In the genomic region with DNA sequence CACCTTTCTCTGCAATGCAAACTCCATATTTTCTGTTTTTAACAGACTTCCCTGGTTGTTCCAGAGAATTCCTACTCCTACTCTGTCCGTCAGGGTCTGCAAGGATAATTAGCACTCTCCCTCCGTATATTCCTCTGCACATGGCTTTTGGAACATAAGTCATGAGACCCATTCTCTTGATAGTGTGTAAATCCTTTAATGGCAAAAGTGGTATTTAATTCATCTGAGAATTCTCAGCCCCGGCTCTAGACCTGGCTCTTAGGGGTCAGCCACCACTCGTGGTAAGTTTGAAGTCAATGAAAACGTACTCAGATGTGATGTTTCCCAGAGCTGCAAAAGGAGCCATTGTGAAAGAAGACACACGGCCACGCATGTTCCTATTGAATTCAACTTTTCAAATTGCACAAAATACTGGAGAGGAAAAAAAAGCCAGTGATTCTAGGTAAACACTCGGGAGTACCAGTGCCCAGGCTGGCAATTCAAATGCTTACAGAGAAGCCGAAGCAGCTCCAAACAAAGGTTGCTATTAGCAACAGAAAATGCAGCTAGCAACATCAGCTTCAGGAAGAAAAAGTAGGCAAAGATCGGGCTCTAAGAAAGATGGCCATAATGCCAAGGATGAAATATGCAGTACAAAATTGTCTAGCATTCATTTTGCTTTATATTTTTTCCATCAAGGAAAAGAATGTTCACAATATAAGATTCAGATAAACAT, we compare ENCODE assay signal across 10 mouse cellular contexts.
DNase-seq lines count a peak whose midpoint lies in the region; ATAC-seq and TF ChIP-seq lines count a peak whose summit lies in the region.
"Had no signal": no experiment of that assay in that cellular context is flagged by ENCODE, and none has a peak within 500 bp of the region (broad histone marks: within the 10 kb centered on the region; RNA-seq: fewer than 3 reads in every experiment).

No protein-coding gene starts in this region.

- no peaks in the 10 kb centered on the region for H3K9me3 ChIP-seq in megakaryocyte, embryonic 14.5 days
- no peaks in the 10 kb centered on the region for H3K9me3 ChIP-seq in forebrain, embryonic 12.5 days
- no peaks in the 10 kb centered on the region for H3K9me3 ChIP-seq in stomach, postnatal 0 days (ENCODE audit: control insufficient read depth, low read length)

- peak overlapping the region; percentile 69 for H3K4me3 ChIP-seq in megakaryocyte, embryonic 14.5 days (replicated peaks)
- no peak overlapping the region for H3K4me3 ChIP-seq in forebrain, embryonic 12.5 days (replicated peaks)
- no peak overlapping the region for H3K4me3 ChIP-seq in stomach, postnatal 0 days (ENCODE audit: low read depth, low read length)

- no peak for DNase-seq in stomach, postnatal 0 days (ENCODE audit: low spot score)
- no peak for DNase-seq in left cerebral cortex, adult 9 months (ENCODE audit: low spot score in 2 of 2)
- no peak for DNase-seq in testis, postnatal 14 days (ENCODE audit: low spot score)
- DNase-seq: cerebellum, postnatal 36 days; layer of hippocampus, postnatal 36 days; lung, adult 2 months had no signal

- TF ChIP-seq CTCF in stomach, postnatal 0 days (IDR thresholded peaks at IDR 0.05; ENCODE audit: low read depth) = no peak

- no peaks in the 10 kb centered on the region for H3K36me3 ChIP-seq in megakaryocyte, embryonic 14.5 days (replicated peaks; ENCODE audit: low read length)
- no peaks in the 10 kb centered on the region for H3K36me3 ChIP-seq in forebrain, embryonic 12.5 days (replicated peaks)
- H3K36me3 ChIP-seq in stomach, postnatal 0 days (ENCODE audit: control insufficient read depth, insufficient read depth, low read length) = no peaks in the 10 kb centered on the region

- peak overlapping the region; percentile 37 for H3K4me2 ChIP-seq in forebrain, embryonic 12.5 days
- H3K4me2 ChIP-seq in stomach, postnatal 0 days (replicated peaks; ENCODE audit: low read depth) = 0 out of 2 replicates have a peak overlapping the region, but pooled peaks have one; percentile 4

- H3K4me1 ChIP-seq in megakaryocyte, embryonic 14.5 days = peaks cover 51% of the 10 kb centered on the region
- peaks cover 11% of the 10 kb centered on the region for H3K4me1 ChIP-seq in forebrain, embryonic 12.5 days
- no peaks in the 10 kb centered on the region for H3K4me1 ChIP-seq in stomach, postnatal 0 days (replicated peaks; ENCODE audit: control insufficient read depth, insufficient read depth)

- H3K27me3 ChIP-seq in megakaryocyte, embryonic 14.5 days (replicated peaks) = no peaks in the 10 kb centered on the region
- H3K27me3 ChIP-seq in forebrain, embryonic 12.5 days = no peaks in the 10 kb centered on the region
- no peaks in the 10 kb centered on the region for H3K27me3 ChIP-seq in stomach, postnatal 0 days (ENCODE audit: control insufficient read depth, insufficient read depth, low read length)

- no peak for ATAC-seq in megakaryocyte, adult 5-6 weeks (ENCODE audit: poor library complexity, severe bottlenecking)
- ATAC-seq in forebrain, embryonic 12.5 days (ENCODE audit: low FRiP score) = peak; percentile 82
- ATAC-seq in inflammation-experienced regulatory T-cells, adult 6 months = peak; percentile 35
- no peak for ATAC-seq in stomach, postnatal 0 days (ENCODE audit: low FRiP score, low TSS enrichment)

- H3K9ac ChIP-seq in forebrain, embryonic 12.5 days = peak overlapping the region; percentile 40; the same call in 1 of the 2 replicates
- H3K9ac ChIP-seq in stomach, postnatal 0 days (ENCODE audit: low read length) = no peak overlapping the region

- 18% methylated on average over 10 of the region's 10 CpGs for WGBS in forebrain, embryonic 12.5 days
- 34% methylated on average over 10 of the region's 10 CpGs for WGBS in stomach, postnatal 0 days

- no peak overlapping the region for H3K27ac ChIP-seq in forebrain, embryonic 12.5 days
- H3K27ac ChIP-seq in stomach, postnatal 0 days (replicated peaks) = no peak overlapping the region

- TF ChIP-seq EP300 in stomach, postnatal 0 days (optimal IDR thresholded peaks at IDR 0.05) = no peak

Comparison
In these comparisons a context has a peak if more than half of its experiments do, and no peak if none do; other contexts are left out.
1. ATAC-seq: peak in forebrain, embryonic 12.5 days (single experiment) and inflammation-experienced regulatory T-cells, adult 6 months (single experiment); none in megakaryocyte, adult 5-6 weeks (single experiment) and stomach, postnatal 0 days (single experiment).